Mouse (Mus musculus) bone marrow macrophage, adult 2 months (primary cell): Measurements from ENCODE around the gene Dhx16.
A peak's percentile ranks its signal among the peaks of the same experiment; 100 is the strongest.

ENCODE experiments used
- CTCF ChIP-seq: IDR thresholded peaks from 2 replicates; pipeline ENCODE4 v1.5.1; 2012; ENCODE audit warnings: low read depth, mild to moderate bottlenecking, low read length, moderate library complexity
- POLR2A ChIP-seq: IDR thresholded peaks from 2 replicates; pipeline ENCODE4 v1.6.1; 2012; ENCODE audit warnings: mild to moderate bottlenecking, low read depth, low read length, borderline replicate concordance

GRCm38 (mm10) chr17:35879245-35880057 lies at the start of gene Dhx16:
- TF ChIP-seq CTCF, result 0 out of 2 replicates have a peak, but pooled peaks have one; percentile 24
- no peak for TF ChIP-seq POLR2A
